Mouse (Mus musculus): ENCODE results near the gene Tmem38b. TPM values are rescaled to one million over a fixed set of nuclear protein-coding genes. Genes with fewer than 3 reads are reported as not detected.

The Tmem38b gene
- 2.7 and 4.9 TPM in 2 replicates for polyA plus RNA-seq (2012; rRNA removed; ENCODE audit: low replicate concordance)

DNA sequence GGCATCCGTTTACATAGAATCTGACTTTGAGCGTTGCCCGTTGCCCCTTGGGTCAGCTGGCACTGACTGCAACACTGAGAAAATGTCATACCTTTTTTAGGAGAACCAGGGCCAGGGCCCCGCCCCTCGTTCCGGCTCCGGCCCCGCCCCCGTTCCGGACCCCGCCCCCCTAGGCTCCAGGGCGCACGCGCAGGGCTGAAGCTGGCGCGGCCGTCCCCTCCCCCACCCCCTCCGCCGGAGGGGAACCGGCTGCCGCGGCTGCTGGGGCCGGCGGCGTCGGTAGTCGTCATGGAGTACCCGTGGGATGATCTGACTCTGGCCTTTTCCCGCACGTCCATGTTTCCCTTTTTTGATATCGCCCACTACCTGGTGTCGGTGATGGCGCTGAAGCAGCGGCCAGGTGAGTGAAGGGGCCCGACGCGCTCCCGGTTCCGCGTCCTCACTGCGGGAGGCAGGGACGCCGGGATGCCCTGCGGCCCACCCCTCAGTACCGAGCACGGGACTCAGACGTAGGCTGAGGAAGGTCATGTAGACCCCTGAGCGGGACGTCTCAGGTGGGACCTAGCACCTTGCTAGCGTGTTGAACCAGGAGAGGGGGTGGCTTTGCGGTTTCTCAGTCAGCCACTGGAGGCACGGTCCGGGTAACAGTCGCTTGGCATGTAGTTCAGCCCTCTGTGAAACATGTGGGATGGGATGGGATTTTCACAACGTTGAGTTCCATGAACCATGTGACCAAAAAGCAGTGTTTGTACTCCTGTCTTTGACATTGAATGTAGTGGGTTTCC is at the start of gene Tmem38b:
Tmem38b (plus strand) TSS at position 225 of the 785 bp plus-strand sequence.

Other genes starting within 250 kb of the Tmem38b start
- gene Fsd1l, start 194.6 kb upstream of the Tmem38b start, polyA plus RNA-seq (2012; rRNA removed; ENCODE audit: low replicate concordance) = 0.14 and 1.3 TPM in 2 replicates
- gene Fktn, start 112.0 kb upstream of the Tmem38b start, polyA plus RNA-seq (2012; rRNA removed; ENCODE audit: low replicate concordance) = 2.0 and 6.0 TPM in 2 replicates
- gene Tal2, start 46.3 kb upstream of the Tmem38b start, polyA plus RNA-seq (2012; rRNA removed; ENCODE audit: low replicate concordance) = 0.13 TPM in 1 of 2 replicates, not detected in the other